Mouse (Mus musculus): ENCODE data around the gene Hpn.

The Hpn gene

DNA sequence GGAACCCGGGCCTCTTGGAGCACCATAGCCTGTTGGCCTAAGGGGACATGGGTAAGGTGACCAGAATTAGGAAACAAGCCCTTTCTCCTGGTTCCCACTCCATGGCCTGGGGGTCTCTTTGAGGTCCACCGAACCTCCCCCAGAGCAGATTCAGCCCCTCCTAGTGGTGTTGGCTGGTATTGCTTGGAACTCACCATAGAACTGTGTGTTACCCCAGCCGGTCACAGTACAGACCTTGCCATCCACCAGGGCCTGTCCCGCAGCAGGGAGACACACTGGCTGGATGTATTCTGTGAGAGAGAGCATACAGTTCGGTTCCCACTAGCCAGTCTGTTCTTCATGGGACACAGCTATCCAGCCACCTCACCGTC, 15.5 kb downstream of the Hpn start:
- Histone ChIP-seq H3K4me1 (replicated peaks; ENCODE audit: low read depth, low read length) (peaks cover 32% of the 10 kb centered on the region), H3K36me3 (ENCODE audit: insufficient read depth, low read length) (no peaks in the 10 kb centered on the region), H3K4me3 (replicated peaks; ENCODE audit: low read length) (no peak overlapping the region), H3K27me3 (ENCODE audit: insufficient read depth, low read length) (peaks cover 34% of the 10 kb centered on the region), H3K9me3 (ENCODE audit: low read length) (0 out of 2 replicates have a peak, but pooled peaks cover 4% of the 10 kb centered on the region)
- TF ChIP-seq POU5F1 (IDR thresholded peaks at IDR 0.05; ENCODE audit: borderline replicate concordance, low read length) (no peak), CTCF (conservative IDR thresholded peaks at IDR 0.05; ENCODE audit: low read length) (peak; percentile 53)

DNA sequence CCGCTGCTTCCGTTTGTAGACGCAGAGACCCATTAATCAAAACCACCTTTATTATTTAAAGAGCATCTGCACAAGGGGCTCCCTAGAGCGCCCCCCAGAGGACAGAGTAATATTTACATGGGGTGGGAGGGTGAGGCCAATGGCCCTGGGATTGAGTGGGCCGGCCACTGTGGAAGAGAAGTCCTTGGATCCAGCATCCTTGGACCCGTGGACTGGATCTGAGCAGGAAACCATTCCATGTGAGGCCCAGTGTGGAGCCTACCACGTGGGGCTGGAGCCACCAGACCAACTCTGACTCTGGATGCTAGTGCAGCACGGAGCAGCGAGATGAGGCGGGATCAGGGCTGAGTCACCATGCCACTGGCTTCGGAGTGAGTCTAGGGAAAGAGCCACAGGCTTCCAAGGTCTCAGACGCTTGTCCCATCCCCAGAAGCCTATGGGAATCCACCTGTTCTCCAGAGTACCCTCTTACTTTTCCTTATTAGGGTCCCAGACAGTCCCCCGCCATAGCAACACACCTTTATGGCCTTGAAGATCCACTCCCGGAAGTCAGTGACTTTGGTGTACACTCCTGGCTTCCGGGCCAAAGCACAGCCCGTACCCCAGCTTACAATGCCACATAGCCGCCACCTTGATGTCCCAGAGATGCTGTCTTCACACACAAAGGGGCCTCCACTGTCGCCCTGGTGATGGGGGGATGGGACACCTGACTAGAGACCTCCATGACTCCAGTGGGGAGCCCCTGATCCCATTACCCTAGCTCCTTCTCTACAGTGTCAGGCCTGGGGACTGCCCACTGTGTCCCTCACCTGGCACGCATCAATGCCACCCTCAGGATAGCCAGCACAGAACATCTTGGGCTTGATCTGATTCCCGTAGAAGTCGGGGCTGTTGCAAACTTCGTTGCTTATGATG, 16.1 kb downstream of the Hpn start:
- Histone ChIP-seq H3K9me3 (ENCODE audit: low read length) (0 out of 2 replicates have a peak, but pooled peaks cover 4% of the 10 kb centered on the region), H3K4me3 (replicated peaks; ENCODE audit: low read length) (0 out of 2 replicates have a peak overlapping the region, but pooled peaks have one; percentile 17), H3K4me1 (replicated peaks; ENCODE audit: low read depth, low read length) (peaks cover 32% of the 10 kb centered on the region), H3K36me3 (ENCODE audit: insufficient read depth, low read length) (no peaks in the 10 kb centered on the region), H3K27me3 (ENCODE audit: insufficient read depth, low read length) (peaks cover 28% of the 10 kb centered on the region)
- TF ChIP-seq NANOG (IDR thresholded peaks at IDR 0.05; ENCODE audit: borderline replicate concordance, low read length) (no peak), CTCF (conservative IDR thresholded peaks at IDR 0.05; ENCODE audit: low read length) (peak; percentile 63)

DNA sequence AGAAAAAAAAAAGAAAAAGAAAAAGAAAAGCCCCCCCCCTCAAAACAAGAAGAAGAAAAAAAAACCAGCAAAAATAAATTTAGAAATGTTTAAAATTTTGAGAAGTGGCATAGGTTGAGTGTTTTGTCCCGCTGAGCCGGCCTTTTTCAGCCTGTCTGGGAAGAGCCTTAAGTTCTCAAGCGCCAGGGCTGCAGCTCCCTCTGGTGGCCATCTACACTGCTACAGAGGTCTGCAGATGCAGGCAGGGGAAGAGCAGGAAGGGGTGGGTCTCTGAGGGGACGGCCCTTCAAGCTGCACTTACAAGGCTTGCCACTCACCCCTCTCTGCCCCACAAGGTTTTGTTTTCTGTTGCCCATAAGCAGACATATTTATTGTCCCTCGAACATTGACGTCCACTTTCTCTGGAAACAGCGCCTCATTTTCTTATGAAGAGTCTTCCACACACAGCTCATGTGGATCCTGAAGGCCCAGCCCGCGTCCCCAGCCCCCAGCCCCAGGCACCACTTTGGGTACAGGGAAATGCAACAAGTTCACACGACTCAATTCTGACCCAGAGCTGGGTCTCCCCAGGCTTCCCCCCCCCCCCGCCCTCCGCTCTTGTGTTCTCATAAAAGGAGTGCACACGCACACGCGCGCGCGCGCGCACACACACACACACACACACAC, 17.4 kb downstream of the Hpn start:
- Histone ChIP-seq H3K36me3 (ENCODE audit: insufficient read depth, low read length) (no peaks in the 10 kb centered on the region), H3K4me3 (replicated peaks; ENCODE audit: low read length) (peak overlapping the region; percentile 52), H3K9me3 (ENCODE audit: low read length) (0 out of 2 replicates have a peak, but pooled peaks cover 4% of the 10 kb centered on the region), H3K27me3 (ENCODE audit: insufficient read depth, low read length) (peaks cover 20% of the 10 kb centered on the region), H3K4me1 (replicated peaks; ENCODE audit: low read depth, low read length) (peaks cover 22% of the 10 kb centered on the region)
- TF ChIP-seq CTCF (conservative IDR thresholded peaks at IDR 0.05; ENCODE audit: low read length), result peak; percentile 73
- no peak for TF ChIP-seq NANOG (IDR thresholded peaks at IDR 0.05; ENCODE audit: borderline replicate concordance, low read length)
- no peak for TF ChIP-seq POU5F1 (IDR thresholded peaks at IDR 0.05; ENCODE audit: borderline replicate concordance, low read length)

DNA sequence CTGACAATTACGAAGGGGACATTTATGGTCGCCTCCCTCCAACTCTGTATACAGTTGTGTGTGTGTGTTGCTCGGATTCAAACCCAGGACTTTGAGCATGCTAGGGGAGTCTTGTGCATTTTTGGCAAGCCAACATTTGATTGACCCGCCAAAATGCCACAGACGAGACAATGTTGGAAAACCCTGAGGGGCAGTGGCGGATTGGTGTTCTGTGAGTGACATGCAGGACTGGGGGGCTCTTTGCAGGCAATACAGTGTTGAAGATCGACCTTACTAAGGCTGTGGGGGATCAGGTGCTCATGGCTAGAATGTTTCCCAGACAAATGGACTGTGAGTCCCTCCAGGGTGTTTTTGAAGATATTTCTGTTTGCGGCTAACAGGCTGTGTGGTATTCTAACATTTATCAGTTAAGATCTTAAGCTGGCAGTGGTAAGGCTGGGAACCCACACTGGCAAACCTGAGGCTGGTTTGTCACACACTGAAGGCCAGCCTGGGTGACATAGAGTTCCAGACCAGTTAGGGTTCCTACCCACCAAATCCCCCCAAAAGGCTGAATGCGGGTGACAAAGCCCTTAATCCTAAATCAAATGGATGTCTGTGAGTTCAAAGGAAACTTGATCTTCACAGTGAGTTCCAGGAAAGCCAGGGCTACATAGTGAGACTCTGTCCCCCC, 18.1 kb downstream of the Hpn start:
- TF ChIP-seq NANOG (IDR thresholded peaks at IDR 0.05; ENCODE audit: borderline replicate concordance, low read length) (no peak), CTCF (conservative IDR thresholded peaks at IDR 0.05; ENCODE audit: low read length) (no peak), POU5F1 (IDR thresholded peaks at IDR 0.05; ENCODE audit: borderline replicate concordance, low read length) (no peak)
- 0 out of 2 replicates have a peak, but pooled peaks cover 4% of the 10 kb centered on the region for H3K9me3 ChIP-seq (ENCODE audit: low read length)
- no peaks in the 10 kb centered on the region for H3K36me3 ChIP-seq (ENCODE audit: insufficient read depth, low read length)
- peaks cover 19% of the 10 kb centered on the region for H3K4me1 ChIP-seq (replicated peaks; ENCODE audit: low read depth, low read length)
- peaks cover 15% of the 10 kb centered on the region for H3K27me3 ChIP-seq (ENCODE audit: insufficient read depth, low read length)
- H3K4me3 ChIP-seq (replicated peaks; ENCODE audit: low read length), result no peak overlapping the region

DNA sequence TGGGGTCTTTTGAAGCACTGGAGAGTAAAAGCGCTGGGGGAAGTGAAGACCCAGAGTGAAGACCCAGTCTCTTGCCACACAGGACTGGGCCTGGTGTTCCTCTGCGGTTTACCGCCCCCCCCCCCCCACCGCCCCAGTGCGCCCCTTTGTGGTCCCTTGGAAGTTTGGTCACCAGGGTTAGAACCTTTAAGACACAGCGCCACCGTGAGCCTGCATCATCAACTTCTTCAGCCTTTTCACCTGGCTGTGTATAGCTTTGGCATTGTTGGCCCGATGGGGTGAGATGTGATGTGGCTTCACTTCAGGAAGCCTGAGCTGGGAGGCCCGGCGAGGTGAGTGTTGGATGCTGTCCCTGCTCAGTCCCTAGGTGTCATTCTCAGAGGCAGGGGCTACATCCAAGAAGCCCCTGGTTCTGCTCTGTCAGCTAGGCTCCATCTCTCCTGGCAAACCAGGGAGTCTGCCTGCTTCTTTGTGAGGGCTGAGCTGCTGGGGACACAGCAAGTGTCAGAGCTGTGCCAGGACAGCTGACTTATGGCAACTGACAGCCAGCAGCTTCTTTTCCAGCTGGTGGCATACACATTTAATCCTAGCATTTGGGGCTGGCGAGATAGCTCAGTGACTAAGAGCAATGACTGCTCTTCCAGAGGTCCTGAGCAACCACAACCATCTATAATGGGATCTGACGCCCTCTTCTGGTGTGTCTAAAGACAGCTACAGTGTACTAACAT, 20.2 kb downstream of the Hpn start:
- no peak overlapping the region for H3K4me3 ChIP-seq (replicated peaks; ENCODE audit: low read length)
- TF ChIP-seq CTCF (conservative IDR thresholded peaks at IDR 0.05; ENCODE audit: low read length), result no peak
- no peak for TF ChIP-seq NANOG (IDR thresholded peaks at IDR 0.05; ENCODE audit: borderline replicate concordance, low read length)
- TF ChIP-seq POU5F1 (IDR thresholded peaks at IDR 0.05; ENCODE audit: borderline replicate concordance, low read length), result no peak
- H3K27me3 ChIP-seq (ENCODE audit: insufficient read depth, low read length), result peaks cover 10% of the 10 kb centered on the region; the same call in 1 of the 2 replicates
- H3K4me1 ChIP-seq (replicated peaks; ENCODE audit: low read depth, low read length), result peaks cover 19% of the 10 kb centered on the region
- H3K9me3 ChIP-seq (ENCODE audit: low read length), result 0 out of 2 replicates have a peak, but pooled peaks cover 4% of the 10 kb centered on the region
- no peaks in the 10 kb centered on the region for H3K36me3 ChIP-seq (ENCODE audit: insufficient read depth, low read length)

DNA sequence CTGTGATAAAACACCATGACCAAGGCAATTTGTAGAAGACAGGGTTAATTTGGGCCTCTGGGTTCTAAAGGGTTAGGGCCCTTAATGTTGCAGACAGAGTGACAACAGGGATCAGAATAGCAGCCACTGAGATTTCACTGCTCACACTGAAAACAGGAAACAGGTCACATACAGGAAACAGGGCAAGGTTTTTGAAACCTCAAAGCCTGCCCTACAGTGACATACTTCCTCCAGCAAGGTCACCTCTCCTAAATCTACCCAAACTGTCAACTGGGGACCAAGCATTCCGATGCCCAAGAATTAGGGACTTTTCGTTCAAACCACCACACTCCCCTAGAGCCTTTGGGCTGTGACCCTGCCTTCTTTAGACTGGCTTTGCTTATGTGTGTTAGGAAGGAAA, 25.4 kb downstream of the Hpn start:
- TF ChIP-seq NANOG (IDR thresholded peaks at IDR 0.05; ENCODE audit: borderline replicate concordance, low read length) (no peak), CTCF (conservative IDR thresholded peaks at IDR 0.05; ENCODE audit: low read length) (no peak), POU5F1 (IDR thresholded peaks at IDR 0.05; ENCODE audit: borderline replicate concordance, low read length) (no peak)
- Histone ChIP-seq H3K27me3 (ENCODE audit: insufficient read depth, low read length) (peaks cover 6% of the 10 kb centered on the region; the same call in 1 of the 2 replicates), H3K4me3 (replicated peaks; ENCODE audit: low read length) (no peak overlapping the region), H3K36me3 (ENCODE audit: insufficient read depth, low read length) (no peaks in the 10 kb centered on the region), H3K9me3 (ENCODE audit: low read length) (no peaks in the 10 kb centered on the region), H3K4me1 (replicated peaks; ENCODE audit: low read depth, low read length) (peaks cover 26% of the 10 kb centered on the region)

DNA sequence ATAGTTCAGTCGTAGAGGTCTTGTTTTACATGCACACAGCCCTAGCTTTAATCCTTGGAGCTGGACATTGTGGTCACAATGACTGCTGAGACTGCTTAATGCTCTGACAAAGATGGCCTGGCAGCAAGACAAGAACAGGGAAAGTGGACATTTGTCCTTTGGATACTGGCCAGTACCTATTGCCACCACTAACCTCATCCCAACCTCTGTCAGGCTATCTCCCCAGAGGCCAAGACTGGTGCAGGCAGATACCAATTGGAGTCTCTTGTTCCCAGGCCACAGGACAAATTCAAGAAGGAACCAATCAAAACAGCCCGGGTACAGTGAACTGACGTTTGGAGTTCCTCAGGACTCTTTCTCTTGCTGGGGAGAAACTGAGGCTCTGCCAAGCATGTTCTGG, 26.9 kb downstream of the Hpn start:
- H3K36me3 ChIP-seq (ENCODE audit: insufficient read depth, low read length), result no peaks in the 10 kb centered on the region
- H3K9me3 ChIP-seq (ENCODE audit: low read length), result no peaks in the 10 kb centered on the region
- H3K4me1 ChIP-seq (replicated peaks; ENCODE audit: low read depth, low read length), result peaks cover 41% of the 10 kb centered on the region
- TF ChIP-seq CTCF (conservative IDR thresholded peaks at IDR 0.05; ENCODE audit: low read length) (no peak), NANOG (IDR thresholded peaks at IDR 0.05; ENCODE audit: borderline replicate concordance, low read length) (no peak), POU5F1 (IDR thresholded peaks at IDR 0.05; ENCODE audit: borderline replicate concordance, low read length) (no peak)
- H3K27me3 ChIP-seq (ENCODE audit: insufficient read depth, low read length), result peaks cover 6% of the 10 kb centered on the region; the same call in 1 of the 2 replicates
- no peak overlapping the region for H3K4me3 ChIP-seq (replicated peaks; ENCODE audit: low read length)
